In the genomic region with DNA sequence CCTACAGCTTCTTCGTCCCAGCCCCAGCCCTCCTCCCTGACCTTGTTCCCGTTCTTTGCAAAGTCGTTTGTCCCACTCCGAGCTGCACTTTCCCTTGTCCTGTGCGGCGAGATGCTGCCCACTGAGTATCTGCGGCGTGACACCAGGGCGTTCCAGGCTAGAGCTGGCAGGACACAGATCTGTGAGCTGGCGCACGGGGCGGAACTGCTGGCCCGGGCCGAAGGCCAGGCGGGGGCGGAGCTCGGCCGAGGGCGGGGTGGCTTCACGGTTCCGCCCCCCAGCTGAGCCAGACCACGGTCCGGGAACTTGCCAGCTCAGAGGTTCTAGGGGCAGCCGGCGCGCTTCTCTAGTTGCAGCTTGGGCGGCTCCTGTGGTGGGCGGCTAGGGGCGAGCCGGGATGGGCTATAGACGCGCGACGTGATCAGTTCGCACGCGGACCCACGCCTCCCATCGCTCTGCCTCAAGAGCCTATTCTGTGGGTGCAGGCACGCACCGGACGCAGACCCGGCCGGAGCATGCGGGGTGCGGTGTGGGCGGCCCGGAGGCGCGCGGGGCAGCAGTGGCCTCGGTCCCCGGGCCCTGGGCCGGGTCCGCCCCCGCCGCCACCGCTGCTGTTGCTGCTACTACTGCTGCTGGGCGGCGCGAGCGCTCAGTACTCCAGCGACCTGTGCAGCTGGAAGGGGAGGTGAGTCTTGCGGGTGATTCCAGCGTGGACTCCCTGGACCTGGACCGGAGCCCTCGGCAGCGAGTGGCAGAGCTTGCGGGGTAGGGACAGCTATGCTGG, we compare ENCODE assay signal across 7 mouse cellular contexts. TPM values are rescaled to one million over a fixed set of nuclear protein-coding genes. Genes with fewer than 3 reads are reported as not detected.
A peak's percentile ranks its signal among the peaks of the same experiment; 100 is the strongest.
DNase-seq lines count a peak whose midpoint lies in the region; ATAC-seq lines count a peak whose summit lies in the region.

No protein-coding gene starts in this region.

- intact Hi-C loops in left cerebral cortex, postnatal 14 days (cut with DNase I) = loop anchor here (5.0 kb wide), 1 partner anchor 45 kb away; no protein-coding TSS in a partner anchor

- peak; percentile 89 for ATAC-seq in intestine, embryonic 14.5 days (replicated peaks; ENCODE audit: low FRiP score, low TSS enrichment, low read depth)
- ATAC-seq in megakaryocyte-erythroid progenitor cell, adult 5-6 weeks (replicated peaks; ENCODE audit: low FRiP score, low TSS enrichment, poor library complexity, severe bottlenecking) = peak; percentile 80

- H3K9me3 ChIP-seq in intestine, embryonic 14.5 days (ENCODE audit: control insufficient read depth, low read length) = no peaks in the 10 kb centered on the region

- H3K27ac ChIP-seq in intestine, embryonic 14.5 days (ENCODE audit: low read depth) = peak overlapping the region; percentile 30; the same call in 1 of the 2 replicates

- peaks cover 15% of the 10 kb centered on the region; the same call in 1 of the 2 replicates for H3K4me1 ChIP-seq in intestine, embryonic 14.5 days (replicated peaks; ENCODE audit: control insufficient read depth, insufficient read depth, low read length)

- peak; percentile 97 to 98 for DNase-seq in adrenal gland, adult 18-20 months (ENCODE audit: low spot score in 2 of 2)
- peak; percentile 90 for DNase-seq in embryo, embryonic 11 days
- peak; percentile 94 for DNase-seq in gastrocnemius, postnatal 25 days
- DNase-seq in intestine, embryonic 14.5 days (ENCODE audit: low spot score) = peak; percentile 88
- DNase-seq in left cerebral cortex, postnatal 14 days (ENCODE audit: low spot score in 2 of 2) = peak; percentile 70 to 74
- DNase-seq in right cerebral cortex, postnatal 14 days = peak; percentile 70

- H3K36me3 ChIP-seq in intestine, embryonic 14.5 days (ENCODE audit: control insufficient read depth, insufficient read depth, low read length) = no peaks in the 10 kb centered on the region

- H3K27me3 ChIP-seq in intestine, embryonic 14.5 days (replicated peaks; ENCODE audit: control insufficient read depth, insufficient read depth, low read length) = peaks cover 5% of the 10 kb centered on the region; the same call in 1 of the 2 replicates

- peak overlapping the region; percentile 88 for H3K4me2 ChIP-seq in intestine, embryonic 14.5 days (ENCODE audit: low read length)

- peak overlapping the region; percentile 57 for H3K9ac ChIP-seq in intestine, embryonic 14.5 days (ENCODE audit: low read length)

- peak overlapping the region; percentile 71 for H3K4me3 ChIP-seq in intestine, embryonic 14.5 days (ENCODE audit: low read depth, low read length)

- under 1% methylated on average over 69 of the region's 69 CpGs for WGBS in intestine, embryonic 14.5 days

RNA-seq across cellular contexts. Expression of a gene that starts 1.0 kb away (rescaled TPM):
- total RNA-seq in adrenal gland, adult 18-20 months (2021) = 10 to 100 TPM; 13.4 to 48.5 TPM
- total RNA-seq in gastrocnemius, postnatal 25 days (2021) = 10 to 100 TPM in 1 of 2 experiments, 1 to 10 TPM in 1; 9.9 to 17.4 TPM
- 24.7 and 29.4 TPM in 2 replicates for polyA plus RNA-seq in intestine, embryonic 14.5 days (2014; fragmentation: Nextera tagmentation; extraction: Ambion mirVana)
- 1 to 10 TPM; 8.1 to 9.1 TPM for total RNA-seq in left cerebral cortex, postnatal 14 days (2021)
- total RNA-seq in megakaryocyte-erythroid progenitor cell, adult 5-6 weeks (2014; fragmentation: Nextera tagmentation) = not detected in 2 replicates
- 1.6 TPM in 1 of 2 replicates, not detected in the other for total RNA-seq in megakaryocyte-erythroid progenitor cell, adult 5-6 weeks (2017)

RNA-seq across cellular contexts. Expression of a gene that starts 29.4 kb away (rescaled TPM):
- 1 to 10 TPM; 4.9 to 7.1 TPM for total RNA-seq in adrenal gland, adult 18-20 months (2021)
- 1 to 10 TPM; 2.4 to 2.5 TPM for total RNA-seq in gastrocnemius, postnatal 25 days (2021)
- polyA plus RNA-seq in intestine, embryonic 14.5 days (2014; fragmentation: Nextera tagmentation; extraction: Ambion mirVana) = 8.0 and 8.3 TPM in 2 replicates
- total RNA-seq in left cerebral cortex, postnatal 14 days (2021) = 1 to 10 TPM; 5.7 to 7.1 TPM
- total RNA-seq in megakaryocyte-erythroid progenitor cell, adult 5-6 weeks (2014; fragmentation: Nextera tagmentation) = 7.4 and 11.1 TPM in 2 replicates
- total RNA-seq in megakaryocyte-erythroid progenitor cell, adult 5-6 weeks (2017) = 8.2 and 8.8 TPM in 2 replicates

Comparison
In these comparisons a context has a peak if more than half of its experiments do, and no peak if none do; other contexts are left out.
1. Peak in every context shown above with its lines: DNase-seq, ATAC-seq, H3K4me3 ChIP-seq and H3K27ac ChIP-seq.